Mouse (Mus musculus) neural tube, embryonic 12.5 days (tissue): ENCODE results near the gene Gfral. TPM values are rescaled to one million over a fixed set of nuclear protein-coding genes. Genes with fewer than 3 reads are reported as not detected.
"Not testable (repeated sequence)": the region's sequence is repeated elsewhere in the genome, so short reads cannot be mapped to it uniquely, and the experiment has no call there.

Source experiments
- ATAC-seq: fragments of 200-750 bp; cut with Nextera tagmentation; 2 replicates; pipeline ENCODE4 v1.8.0; 2017; ENCODE audit warnings: low read depth, mild to moderate bottlenecking, moderate TSS enrichment, moderate library complexity; ENCODE audit not compliant: low FRiP score
- H3K27ac ChIP-seq: fragments of 300-500 bp; sonication (generic); 2 replicates; pipeline ENCODE4 v1.5.1; 2016
- H3K27me3 ChIP-seq: fragments of 300-500 bp; sonication (generic); replicated peaks from 2 replicates; pipeline ENCODE4 v1.6.1; 2016; ENCODE audit warnings: mild to moderate bottlenecking
- H3K36me3 ChIP-seq: fragments of 300-500 bp; sonication (generic); 2 replicates; pipeline ENCODE4 v1.6.1; 2016; ENCODE audit warnings: mild to moderate bottlenecking
- H3K4me1 ChIP-seq: fragments of 300-500 bp; sonication (generic); 2 replicates; pipeline ENCODE4 v1.6.1; 2016
- H3K4me2 ChIP-seq: fragments of 300-500 bp; sonication (generic); replicated peaks from 2 replicates; pipeline ENCODE4 v1.6.1; 2016; ENCODE audit warnings: mild to moderate bottlenecking
- H3K4me3 ChIP-seq: fragments of 300-500 bp; sonication (generic); 2 replicates; pipeline ENCODE4 v1.5.1; 2016
- H3K9ac ChIP-seq: fragments of 300-500 bp; sonication (generic); 2 replicates; pipeline ENCODE4 v1.6.1; 2016; ENCODE audit warnings: mild to moderate bottlenecking
- H3K9me3 ChIP-seq: fragments of 300-500 bp; sonication (generic); 2 replicates; pipeline ENCODE4 v1.6.1; 2016; ENCODE audit warnings: mild to moderate bottlenecking
- WGBS: fragments of 180-500 bp; shearing (Covaris S2); methylation state at CpG from one replicate; pipeline ENCODE4 v1.1.7; 2016; 5-methylcytosine and 5-hydroxymethylcytosine counted together
- polyA plus RNA-seq: library from polyadenylated mRNA; unstranded; fragments of >200 nt; fragmentation: Nextera tagmentation; extraction: Ambion mirVana; gene quantifications from 2 replicates; pipeline ENCODE4 v1.2.1, GENCODE M21; 2016

Gfral gene
- polyA plus RNA-seq, 1 experiment from 2014 or later: not detected

DNA sequence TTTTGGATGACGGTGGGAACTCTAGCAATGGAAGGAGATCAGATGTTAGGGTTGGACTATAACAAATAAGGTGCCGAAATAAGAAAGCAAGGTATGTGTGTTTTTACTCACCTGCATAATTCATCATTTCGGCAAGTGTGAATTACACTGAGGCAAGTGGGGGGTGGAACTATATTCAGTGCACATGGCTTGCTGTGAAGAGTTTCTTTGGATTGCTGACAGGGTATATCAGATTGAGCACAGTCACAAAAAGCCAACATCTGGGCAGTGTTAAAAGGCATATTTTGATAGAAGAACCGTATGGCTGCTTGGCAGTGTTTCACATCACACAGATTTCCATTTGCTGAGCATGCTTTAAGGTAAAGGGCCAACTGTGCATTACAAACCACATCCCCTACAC lies 16.5 kb downstream of the Gfral start:
- Histone ChIP-seq H3K4me2 (no peak overlapping the region), H3K4me1 (no peaks in the 10 kb centered on the region), H3K9me3 (no peaks in the 10 kb centered on the region), H3K9ac (no peak overlapping the region), H3K4me3 (no peak overlapping the region), H3K27me3 (no peaks in the 10 kb centered on the region), H3K36me3 (no peaks in the 10 kb centered on the region), H3K27ac (no peak overlapping the region)
- WGBS: 88% methylated on average over 4 of the region's 4 CpGs
- no peak for ATAC-seq

DNA sequence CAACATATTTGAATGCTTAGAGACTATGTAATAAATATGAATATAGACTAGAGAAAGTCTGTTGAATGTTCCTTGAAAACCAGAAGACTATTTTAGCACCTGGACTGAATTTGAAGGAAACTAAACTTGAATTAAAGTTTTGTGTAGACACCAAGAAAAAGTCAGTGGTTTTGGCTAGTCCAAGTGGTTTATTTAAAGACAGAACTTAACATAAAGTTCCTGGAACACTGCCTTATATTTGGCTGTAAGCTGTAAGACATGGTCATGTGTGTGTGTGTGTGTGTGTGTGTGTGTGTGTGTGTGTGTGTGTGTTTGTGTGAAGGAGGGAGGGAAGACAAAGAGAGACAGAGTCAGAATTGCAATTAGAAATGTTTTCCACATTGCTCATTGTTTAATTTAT lies 34.2 kb downstream of the Gfral start:
- H3K27me3 ChIP-seq: no peaks in the 10 kb centered on the region
- no peak for ATAC-seq
- no peaks in the 10 kb centered on the region for H3K9me3 ChIP-seq

DNA sequence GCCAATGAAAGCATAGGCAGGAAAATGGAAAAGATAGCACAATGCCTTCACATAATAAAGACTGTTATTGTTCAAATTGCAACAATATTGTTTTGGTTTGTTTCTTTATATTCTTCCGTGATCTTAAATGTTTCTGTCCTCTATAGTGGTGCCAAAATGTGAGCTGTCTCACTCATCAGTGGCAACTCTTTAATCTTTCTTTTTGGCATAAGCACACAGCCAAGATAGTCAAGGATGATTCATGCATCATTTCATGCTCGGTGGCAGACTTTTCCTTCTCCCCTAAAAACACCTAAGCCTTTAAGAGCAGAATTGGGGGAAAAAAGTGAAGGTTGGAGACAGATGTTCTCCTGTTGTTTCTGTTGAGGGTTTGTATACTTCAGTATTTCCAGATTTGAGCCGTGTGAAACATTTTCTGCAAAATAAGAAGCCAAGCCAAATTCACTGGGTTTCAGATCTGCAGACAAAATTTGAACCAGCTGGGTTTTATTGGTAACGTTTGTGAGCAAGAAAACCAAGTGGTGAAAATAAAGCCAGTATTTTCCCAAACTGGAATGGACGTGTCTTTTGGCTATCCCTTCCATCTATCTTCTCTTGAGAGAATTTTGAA lies 40.7 kb downstream of the Gfral start:
- Histone ChIP-seq H3K9me3 (no peaks in the 10 kb centered on the region), H3K9ac (no peak overlapping the region), H3K36me3 (no peaks in the 10 kb centered on the region), H3K27me3 (no peaks in the 10 kb centered on the region), H3K4me2 (no peak overlapping the region), H3K4me1 (no peaks in the 10 kb centered on the region), H3K27ac (no peak overlapping the region), H3K4me3 (no peak overlapping the region)
- WGBS: 84% methylated on average over 5 of the region's 5 CpGs
- ATAC-seq: no peak

More for the DNA sequence above, 34.2 kb downstream of the Gfral start:
- no peak overlapping the region for H3K27ac ChIP-seq
- no peaks in the 10 kb centered on the region for H3K4me1 ChIP-seq
- H3K4me3 ChIP-seq: no peak overlapping the region
- no peaks in the 10 kb centered on the region for H3K36me3 ChIP-seq
- H3K9ac ChIP-seq: no peak overlapping the region
- no peak overlapping the region for H3K4me2 ChIP-seq

DNA sequence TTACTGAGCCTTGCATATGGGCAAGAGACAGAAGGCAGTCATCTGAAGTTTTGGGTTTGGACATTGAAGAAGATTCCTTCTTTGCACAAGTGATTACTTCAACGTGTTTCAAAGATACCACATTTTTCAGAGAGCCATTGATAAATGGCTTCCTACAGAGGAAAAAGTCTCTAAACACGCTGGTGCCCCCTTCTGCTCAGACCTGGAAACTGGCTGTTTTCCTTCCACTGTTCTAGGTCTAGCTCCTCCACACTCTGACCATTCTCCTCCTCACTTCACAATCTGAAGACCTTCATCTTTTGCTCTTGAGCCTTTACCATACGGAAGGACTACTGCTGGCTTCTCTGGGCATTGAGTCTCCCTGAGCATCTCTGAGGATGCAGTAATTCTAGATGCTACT lies 45.1 kb downstream of the Gfral start:
- H3K4me1 ChIP-seq: no peaks in the 10 kb centered on the region
- WGBS: 46% methylated on average over 3 of the region's 3 CpGs

DNA sequence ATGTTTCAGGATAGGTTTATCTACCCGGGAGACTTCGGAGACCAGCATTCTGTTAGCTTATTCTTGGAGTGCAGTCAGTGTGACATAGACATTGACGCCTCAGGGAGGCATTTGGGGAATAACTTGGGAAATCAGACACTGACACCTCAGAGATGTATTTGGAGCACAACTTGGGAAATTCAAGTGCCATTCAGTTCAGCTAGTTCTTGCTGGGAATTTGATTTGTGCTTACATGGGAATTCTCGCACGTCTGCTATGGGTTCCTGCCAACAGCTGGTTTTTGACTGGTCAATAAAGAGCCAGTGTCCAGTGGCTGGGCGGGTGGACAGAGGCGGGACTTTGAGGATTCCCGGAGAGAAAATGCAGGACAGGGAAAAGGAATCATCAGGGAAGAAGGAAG lies 51.0 kb downstream of the Gfral start:
- no peak overlapping the region for H3K4me2 ChIP-seq
- H3K27ac ChIP-seq: no peak overlapping the region
- no peak overlapping the region for H3K9ac ChIP-seq
- no peaks in the 10 kb centered on the region for H3K27me3 ChIP-seq
- no peaks in the 10 kb centered on the region for H3K36me3 ChIP-seq
- H3K4me1 ChIP-seq: no peaks in the 10 kb centered on the region
- H3K9me3 ChIP-seq: no peaks in the 10 kb centered on the region
- no peak overlapping the region for H3K4me3 ChIP-seq
- ATAC-seq: no peak
- 64% methylated on average over 8 of the region's 8 CpGs for whole genome bisulfite sequencing

More for the DNA sequence above, 45.1 kb downstream of the Gfral start:
- Histone ChIP-seq H3K4me2 (no peak overlapping the region), H3K27ac (no peak overlapping the region), H3K4me3 (no peak overlapping the region), H3K9me3 (no peaks in the 10 kb centered on the region), H3K27me3 (no peaks in the 10 kb centered on the region), H3K9ac (no peak overlapping the region), H3K36me3 (no peaks in the 10 kb centered on the region)
- no peak for ATAC-seq

DNA sequence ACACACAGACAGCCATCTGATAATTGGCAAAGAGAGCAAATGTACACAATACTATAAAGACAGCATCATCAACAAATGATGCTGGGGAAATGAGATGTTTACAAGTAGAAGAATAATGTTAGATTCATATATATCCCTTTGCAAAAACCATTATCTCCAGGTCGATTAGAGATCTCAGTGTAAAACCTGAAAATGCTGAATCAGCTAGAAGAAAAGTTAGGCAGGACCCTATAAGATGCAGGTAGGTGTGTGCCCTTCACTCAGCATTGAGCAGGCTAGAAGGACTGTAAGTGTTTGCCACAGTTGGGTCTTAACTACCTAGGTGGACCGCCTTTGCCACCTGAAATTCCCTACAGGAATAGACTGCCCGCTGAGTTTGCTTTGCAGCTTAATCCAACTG lies 67.9 kb downstream of the Gfral start:
- Histone ChIP-seq H3K9me3 (no peaks in the 10 kb centered on the region), H3K9ac (no peak overlapping the region), H3K4me2 (no peak overlapping the region), H3K4me3 (no peak overlapping the region), H3K4me1 (no peaks in the 10 kb centered on the region), H3K27me3 (no peaks in the 10 kb centered on the region), H3K36me3 (no peaks in the 10 kb centered on the region), H3K27ac (no peak overlapping the region)
- 78% methylated on average over 3 of the region's 3 CpGs for WGBS
- no peak for ATAC-seq

DNA sequence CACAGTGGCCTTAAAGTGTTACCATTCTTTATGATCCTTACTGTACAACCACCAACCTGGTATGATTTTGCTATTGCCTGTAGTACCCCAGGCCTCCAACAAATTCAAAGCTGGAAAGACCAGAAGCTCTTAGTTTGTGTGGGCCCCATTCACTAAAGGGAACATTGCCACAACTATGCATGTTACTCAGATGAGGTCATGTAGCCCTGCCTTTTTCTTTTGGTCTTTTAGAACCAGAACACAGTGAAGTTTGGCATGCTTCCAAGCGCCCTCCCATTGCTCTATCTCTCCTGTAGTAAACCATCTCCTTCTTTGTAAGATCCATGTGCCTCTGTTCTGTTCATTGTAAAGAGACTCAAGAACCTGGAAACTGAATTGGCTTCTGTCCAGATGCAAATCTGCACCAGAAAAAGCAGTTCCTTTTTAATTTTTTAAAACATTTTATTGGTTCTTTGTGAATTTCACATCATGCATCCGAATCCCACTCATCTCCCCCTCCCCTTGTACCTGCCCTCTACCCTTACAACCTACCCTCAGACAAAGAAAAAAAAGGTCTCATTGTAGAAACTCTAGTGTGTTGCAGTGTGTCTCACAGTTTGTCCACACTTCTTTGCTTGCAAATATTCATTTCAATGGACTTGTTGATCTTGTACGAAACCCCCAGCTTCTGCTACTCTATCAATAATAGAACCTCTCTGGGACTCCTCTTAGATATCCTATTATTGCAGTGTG lies 74.9 kb downstream of the Gfral start:
- 83% methylated on average over 3 of the region's 3 CpGs for WGBS
- Histone ChIP-seq H3K4me1 (no peaks in the 10 kb centered on the region), H3K36me3 (no peaks in the 10 kb centered on the region), H3K27me3 (no peaks in the 10 kb centered on the region), H3K9me3 (no peaks in the 10 kb centered on the region), H3K4me2 (no peak overlapping the region), H3K9ac (no peak overlapping the region), H3K4me3 (no peak overlapping the region), H3K27ac (no peak overlapping the region)
- ATAC-seq: 0 out of 2 replicates have a peak, but pooled peaks have one; percentile 50

DNA sequence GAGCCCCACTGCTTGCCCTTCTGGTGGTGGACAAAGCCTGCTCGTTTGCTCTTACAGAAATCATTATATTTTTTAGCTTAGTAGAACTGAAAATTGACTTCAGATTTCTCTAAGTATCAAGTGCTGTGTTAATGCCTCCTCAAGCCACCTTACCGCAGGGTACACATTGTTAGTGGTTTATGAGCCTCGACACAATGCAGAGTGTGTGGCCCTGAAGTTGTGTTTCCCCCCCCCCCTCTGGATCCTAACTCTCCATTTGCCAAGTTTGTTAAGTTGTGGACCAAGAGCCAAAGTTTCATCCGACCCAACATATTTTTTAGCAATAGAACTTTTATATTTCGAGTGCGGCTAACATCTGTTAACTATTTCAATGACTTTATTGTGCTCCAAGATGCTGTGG lies 79.4 kb downstream of the Gfral start:
- Histone ChIP-seq H3K9ac (no peak overlapping the region), H3K36me3 (no peaks in the 10 kb centered on the region), H3K27ac (no peak overlapping the region), H3K9me3 (no peaks in the 10 kb centered on the region), H3K27me3 (no peaks in the 10 kb centered on the region), H3K4me3 (no peak overlapping the region), H3K4me2 (no peak overlapping the region), H3K4me1 (no peaks in the 10 kb centered on the region)
- ATAC-seq: no peak
- 80% methylated on average over 6 of the region's 6 CpGs for WGBS

DNA sequence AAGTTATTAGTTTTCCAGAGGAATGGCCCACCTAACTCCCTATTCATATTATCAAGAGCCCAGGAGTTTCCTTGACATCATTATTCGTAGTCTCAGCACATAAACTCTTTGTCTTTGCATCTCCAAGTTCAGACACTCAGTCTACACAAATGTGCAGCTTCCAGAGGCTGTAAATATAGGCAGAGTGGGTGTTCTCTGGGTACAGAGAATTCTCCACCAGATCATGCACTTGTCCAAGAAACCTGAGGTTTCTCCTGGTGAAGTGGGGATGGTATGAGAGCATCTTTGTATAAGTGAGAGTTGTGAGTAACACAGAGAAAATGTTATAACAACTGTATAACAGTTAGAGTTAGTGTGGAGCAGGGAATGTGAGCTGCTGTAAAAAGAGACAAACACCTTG lies 84.1 kb downstream of the Gfral start:
- WGBS: 77% methylated on average over 1 of the region's 1 CpGs
- no peak overlapping the region for H3K9ac ChIP-seq
- no peaks in the 10 kb centered on the region for H3K36me3 ChIP-seq
- ATAC-seq: no peak
- H3K4me3 ChIP-seq: no peak overlapping the region
- no peaks in the 10 kb centered on the region for H3K27me3 ChIP-seq
- no peak overlapping the region for H3K27ac ChIP-seq
- H3K4me2 ChIP-seq: no peak overlapping the region
- no peaks in the 10 kb centered on the region for H3K9me3 ChIP-seq
- H3K4me1 ChIP-seq: no peaks in the 10 kb centered on the region

DNA sequence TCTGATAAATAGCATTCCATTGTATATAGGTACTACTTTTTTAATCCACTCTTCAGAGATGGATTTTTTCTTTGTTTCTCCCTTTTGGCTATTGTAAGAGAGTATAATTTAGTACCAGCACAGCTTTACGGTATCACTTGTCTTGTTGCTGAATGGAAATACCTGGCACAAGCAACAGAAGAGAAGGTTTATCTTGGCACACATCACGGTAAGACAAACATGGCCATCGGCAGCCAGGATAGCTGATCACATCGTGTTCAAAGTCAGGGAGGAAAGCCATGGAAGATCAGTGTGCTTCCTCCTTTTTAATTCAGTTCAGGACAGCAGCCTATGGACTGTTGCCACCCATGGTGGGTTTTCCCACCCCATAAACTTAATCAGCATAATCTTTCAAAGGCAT lies 89.2 kb downstream of the Gfral start:
- Histone ChIP-seq H3K36me3 (no peaks in the 10 kb centered on the region), H3K9me3 (no peaks in the 10 kb centered on the region), H3K9ac (no peak overlapping the region), H3K27ac (no peak overlapping the region), H3K4me3 (no peak overlapping the region), H3K27me3 (no peaks in the 10 kb centered on the region), H3K4me1 (no peaks in the 10 kb centered on the region), H3K4me2 (no peak overlapping the region)
- WGBS: 82% methylated on average over 4 of the region's 4 CpGs
- no peak for ATAC-seq

DNA sequence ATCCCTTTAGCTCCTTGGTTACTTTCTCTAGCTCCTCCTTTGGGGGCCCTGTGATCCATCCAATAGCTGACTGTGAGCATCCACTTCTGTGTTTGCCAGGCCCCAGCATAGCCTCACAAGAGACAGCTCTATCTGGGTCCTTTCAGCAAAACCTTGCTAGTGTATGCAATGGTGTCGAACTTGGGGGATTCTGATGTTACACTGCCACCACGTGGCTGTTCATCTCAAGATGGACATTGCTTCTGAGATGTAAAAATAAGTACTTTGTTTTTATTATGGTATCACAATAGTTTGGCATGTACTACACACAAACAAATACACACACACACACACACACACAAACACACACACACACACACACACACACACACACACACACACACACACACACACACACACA lies 90.6 kb downstream of the Gfral start:
- H3K27ac ChIP-seq, H3K4me3 ChIP-seq, H3K9ac ChIP-seq, H3K4me2 ChIP-seq, H3K27me3 ChIP-seq, H3K36me3 ChIP-seq, H3K9me3 ChIP-seq, H3K4me1 ChIP-seq: not testable (repeated sequence)
- 6% methylated on average over 2 of the region's 2 CpGs for WGBS
- ATAC-seq: peak; percentile 53; the same call in 1 of the 2 replicates
